ENCODE assay signal across 12 mouse cellular contexts in the genomic region with DNA sequence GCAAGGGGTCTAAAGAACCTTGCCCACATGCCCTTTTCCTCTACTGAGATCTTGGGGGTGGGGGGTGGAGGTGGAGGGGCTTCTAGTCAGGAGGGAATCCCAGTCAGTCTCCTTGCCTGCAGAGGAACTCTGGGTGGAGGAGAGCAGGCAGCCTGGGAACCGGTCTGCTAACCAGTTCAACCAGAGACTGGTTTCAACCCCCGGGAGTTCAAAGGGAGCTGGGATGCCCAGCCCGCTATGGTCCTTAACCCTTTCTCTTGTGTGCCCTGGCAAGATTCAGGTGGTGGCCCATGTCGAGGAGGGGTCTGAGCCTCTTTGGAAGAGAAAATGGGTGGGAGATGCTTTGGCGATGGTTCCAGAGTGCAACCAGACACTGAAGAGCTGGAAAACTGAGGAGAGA. TPM values are rescaled to one million over a fixed set of nuclear protein-coding genes. Genes with fewer than 3 reads are reported as not detected.
DNase-seq lines count a peak whose midpoint lies in the region; ATAC-seq and TF ChIP-seq lines count a peak whose summit lies in the region.
"Had no signal": no experiment of that assay in that cellular context is flagged by ENCODE, and none has a peak within 500 bp of the region (broad histone marks: within the 10 kb centered on the region; RNA-seq: fewer than 3 reads in every experiment).

No protein-coding gene starts in this region.

- no peak overlapping the region for H3K4me2 ChIP-seq in neural tube, embryonic 13.5 days
- no peak overlapping the region for H3K4me2 ChIP-seq in neural tube, embryonic 15.5 days
- H3K4me2 ChIP-seq in liver, embryonic 13.5 days, result peak overlapping the region; percentile 49; the same call in 1 of the 2 replicates
- peak overlapping the region; percentile 42 for H3K4me2 ChIP-seq in stomach, embryonic 16.5 days (ENCODE audit: low read depth, low read length)
- H3K4me2 ChIP-seq: hindbrain, embryonic 15.5 days; midbrain, embryonic 15.5 days had no signal

- H3K9me3 ChIP-seq in neural tube, embryonic 13.5 days, result no peaks in the 10 kb centered on the region
- H3K9me3 ChIP-seq in neural tube, embryonic 15.5 days (replicated peaks), result no peaks in the 10 kb centered on the region
- H3K9me3 ChIP-seq in liver, embryonic 13.5 days (replicated peaks), result no peaks in the 10 kb centered on the region
- no peaks in the 10 kb centered on the region for H3K9me3 ChIP-seq in stomach, embryonic 16.5 days (replicated peaks; ENCODE audit: control insufficient read depth, low read length)
- H3K9me3 ChIP-seq: hindbrain, embryonic 15.5 days; midbrain, embryonic 15.5 days had no signal

- H3K4me1 ChIP-seq in neural tube, embryonic 13.5 days (replicated peaks), result no peaks in the 10 kb centered on the region
- no peaks in the 10 kb centered on the region for H3K4me1 ChIP-seq in neural tube, embryonic 15.5 days
- H3K4me1 ChIP-seq in liver, embryonic 13.5 days (replicated peaks), result peaks cover 98% of the 10 kb centered on the region
- H3K4me1 ChIP-seq in stomach, embryonic 16.5 days (ENCODE audit: control insufficient read depth, insufficient read depth, low read length), result peaks cover 13% of the 10 kb centered on the region; the same call in 1 of the 2 replicates
- H3K4me1 ChIP-seq in cerebellum, adult 2 months (ENCODE audit: control insufficient read depth, insufficient read depth, low read length), result no peaks in the 10 kb centered on the region
- H3K4me1 ChIP-seq: hindbrain, embryonic 15.5 days; midbrain, embryonic 15.5 days had no signal

- no peaks in the 10 kb centered on the region for H3K36me3 ChIP-seq in neural tube, embryonic 13.5 days
- no peaks in the 10 kb centered on the region for H3K36me3 ChIP-seq in neural tube, embryonic 15.5 days
- H3K36me3 ChIP-seq in liver, embryonic 13.5 days, result no peaks in the 10 kb centered on the region
- H3K36me3 ChIP-seq in stomach, embryonic 16.5 days (ENCODE audit: control insufficient read depth, insufficient read depth, low read length), result no peaks in the 10 kb centered on the region
- H3K36me3 ChIP-seq: hindbrain, embryonic 15.5 days; midbrain, embryonic 15.5 days had no signal

- WGBS in neural tube, embryonic 13.5 days, result 11% methylated on average over 5 of the region's 5 CpGs
- WGBS in neural tube, embryonic 15.5 days, result 9% methylated on average over 5 of the region's 5 CpGs
- 44% methylated on average over 5 of the region's 5 CpGs for WGBS in liver, embryonic 13.5 days (ENCODE audit: insufficient replicate concordance)
- WGBS in stomach, embryonic 16.5 days, result 3% methylated on average over 5 of the region's 5 CpGs
- 5% methylated on average over 5 of the region's 5 CpGs for WGBS in cerebellum, adult 2 months

- H3K27me3 ChIP-seq in neural tube, embryonic 13.5 days, result peaks cover 29% of the 10 kb centered on the region
- peaks cover 22% of the 10 kb centered on the region for H3K27me3 ChIP-seq in neural tube, embryonic 15.5 days (replicated peaks)
- 0 out of 2 replicates have a peak, but pooled peaks cover 6% of the 10 kb centered on the region for H3K27me3 ChIP-seq in liver, embryonic 13.5 days
- H3K27me3 ChIP-seq in stomach, embryonic 16.5 days (ENCODE audit: control insufficient read depth, insufficient read depth, low read length), result no peaks in the 10 kb centered on the region
- H3K27me3 ChIP-seq in cerebellum, adult 2 months (ENCODE audit: control insufficient read depth, insufficient read depth, low read length), result no peaks in the 10 kb centered on the region

- TF ChIP-seq CTCF in cerebellum, adult 2 months (IDR thresholded peaks at IDR 0.05; ENCODE audit: borderline replicate concordance, insufficient read depth, low read depth, low read length), result no peak

- H3K27ac ChIP-seq in neural tube, embryonic 13.5 days (replicated peaks), result no peak overlapping the region
- H3K27ac ChIP-seq in neural tube, embryonic 15.5 days (replicated peaks), result no peak overlapping the region
- peak overlapping the region; percentile 98 for H3K27ac ChIP-seq in liver, embryonic 13.5 days
- peak overlapping the region; percentile 97 for H3K27ac ChIP-seq in stomach, embryonic 16.5 days (ENCODE audit: low read length)
- H3K27ac ChIP-seq in cerebellum, adult 2 months (ENCODE audit: insufficient read depth, low read length), result no peak overlapping the region
- H3K27ac ChIP-seq: hindbrain, embryonic 15.5 days; midbrain, embryonic 15.5 days had no signal

- H3K9ac ChIP-seq in neural tube, embryonic 13.5 days, result 0 out of 2 replicates have a peak overlapping the region, but pooled peaks have one; percentile 8
- H3K9ac ChIP-seq in neural tube, embryonic 15.5 days (replicated peaks), result no peak overlapping the region; the same call in 1 of the 2 replicates
- H3K9ac ChIP-seq in liver, embryonic 13.5 days, result peak overlapping the region; percentile 69
- peak overlapping the region; percentile 59 for H3K9ac ChIP-seq in stomach, embryonic 16.5 days (ENCODE audit: low read length)
- H3K9ac ChIP-seq: forebrain, postnatal 0 days; hindbrain, embryonic 15.5 days; midbrain, embryonic 15.5 days had no signal

- H3K4me3 ChIP-seq in neural tube, embryonic 13.5 days, result no peak overlapping the region
- no peak overlapping the region for H3K4me3 ChIP-seq in neural tube, embryonic 15.5 days (replicated peaks)
- 0 out of 2 replicates have a peak overlapping the region, but pooled peaks have one; percentile 5 for H3K4me3 ChIP-seq in liver, embryonic 13.5 days (replicated peaks)
- peak overlapping the region; percentile 47 for H3K4me3 ChIP-seq in stomach, embryonic 16.5 days (replicated peaks; ENCODE audit: low read length)
- H3K4me3 ChIP-seq in cerebellum, adult 2 months (replicated peaks; ENCODE audit: insufficient read depth, low read depth, low read length), result no peak overlapping the region
- H3K4me3 ChIP-seq: hindbrain, embryonic 15.5 days; midbrain, embryonic 15.5 days had no signal

- peak; percentile 7 for DNase-seq in embryo, embryonic 10.5 days (ENCODE audit: low spot score)
- no peak for DNase-seq in embryo, embryonic 9.5 days (ENCODE audit: extremely low spot score)
- DNase-seq in liver, embryonic 13.5 days, result no peak
- DNase-seq in cerebellum, adult 8-10 months, result no peak
- no peak for DNase-seq in cerebellum, adult 2 months
- DNase-seq: forebrain, postnatal 0 days; right cerebral cortex, postnatal 14 days had no signal

- no peak for ATAC-seq in neural tube, embryonic 13.5 days (ENCODE audit: low read depth)
- ATAC-seq in neural tube, embryonic 15.5 days (ENCODE audit: low FRiP score), result no peak
- ATAC-seq in liver, embryonic 13.5 days (ENCODE audit: low read depth), result no peak
- peak; percentile 81 for ATAC-seq in stomach, embryonic 16.5 days (ENCODE audit: insufficient read depth, low FRiP score)
- ATAC-seq: forebrain, postnatal 0 days; midbrain, embryonic 15.5 days had no signal

- TF ChIP-seq POLR2A in cerebellum, adult 2 months (IDR thresholded peaks at IDR 0.05; ENCODE audit: borderline replicate concordance, insufficient read depth, low read length), result no peak

RNA-seq across cellular contexts. Expression of gene Prr15l, which starts 0.8 kb away (rescaled TPM):
- polyA plus RNA-seq in neural tube, embryonic 13.5 days (2015; fragmentation: Nextera tagmentation; extraction: Ambion mirVana), result 0.21 TPM in 1 of 2 replicates, not detected in the other
- 0.47 and 5.2 TPM in 2 replicates for polyA plus RNA-seq in neural tube, embryonic 15.5 days (2015; fragmentation: Nextera tagmentation; extraction: Ambion mirVana)
- 4.4 and 5.2 TPM in 2 replicates for polyA plus RNA-seq in liver, embryonic 13.5 days (2015; fragmentation: Nextera tagmentation; extraction: Ambion mirVana)
- polyA plus RNA-seq in stomach, embryonic 16.5 days (2015; fragmentation: Nextera tagmentation; extraction: Ambion mirVana), result 70.8 and 81.7 TPM in 2 replicates
- polyA plus RNA-seq in cerebellum, adult 2 months (2012; rRNA removed), result not detected in 2 replicates

RNA-seq across cellular contexts. Expression of gene Cdk5rap3, which starts 12.4 kb away (rescaled TPM):
- 79.2 and 92.0 TPM in 2 replicates for polyA plus RNA-seq in neural tube, embryonic 13.5 days (2015; fragmentation: Nextera tagmentation; extraction: Ambion mirVana)
- 82.4 and 85.7 TPM in 2 replicates for polyA plus RNA-seq in neural tube, embryonic 15.5 days (2015; fragmentation: Nextera tagmentation; extraction: Ambion mirVana)
- 39.6 and 44.4 TPM in 2 replicates for polyA plus RNA-seq in liver, embryonic 13.5 days (2015; fragmentation: Nextera tagmentation; extraction: Ambion mirVana)
- 68.7 and 75.0 TPM in 2 replicates for polyA plus RNA-seq in stomach, embryonic 16.5 days (2015; fragmentation: Nextera tagmentation; extraction: Ambion mirVana)
- polyA plus RNA-seq in cerebellum, adult 2 months (2012; rRNA removed), result 40.7 and 41.2 TPM in 2 replicates

RNA-seq across cellular contexts. Expression of gene Pnpo, which starts 15.1 kb away (rescaled TPM):
- 18.5 and 22.3 TPM in 2 replicates for polyA plus RNA-seq in neural tube, embryonic 13.5 days (2015; fragmentation: Nextera tagmentation; extraction: Ambion mirVana)
- polyA plus RNA-seq in neural tube, embryonic 15.5 days (2015; fragmentation: Nextera tagmentation; extraction: Ambion mirVana), result 30.8 and 35.8 TPM in 2 replicates
- polyA plus RNA-seq in liver, embryonic 13.5 days (2015; fragmentation: Nextera tagmentation; extraction: Ambion mirVana), result 652 and 660 TPM in 2 replicates
- 70.7 and 76.8 TPM in 2 replicates for polyA plus RNA-seq in stomach, embryonic 16.5 days (2015; fragmentation: Nextera tagmentation; extraction: Ambion mirVana)
- 55.4 and 59.5 TPM in 2 replicates for polyA plus RNA-seq in cerebellum, adult 2 months (2012; rRNA removed)

RNA-seq across cellular contexts. Expression of gene Sp2, which starts 54.1 kb away (rescaled TPM):
- 15.9 and 16.7 TPM in 2 replicates for polyA plus RNA-seq in neural tube, embryonic 13.5 days (2015; fragmentation: Nextera tagmentation; extraction: Ambion mirVana)
- polyA plus RNA-seq in neural tube, embryonic 15.5 days (2015; fragmentation: Nextera tagmentation; extraction: Ambion mirVana), result 13.0 and 15.8 TPM in 2 replicates
- 13.0 and 15.3 TPM in 2 replicates for polyA plus RNA-seq in liver, embryonic 13.5 days (2015; fragmentation: Nextera tagmentation; extraction: Ambion mirVana)
- polyA plus RNA-seq in stomach, embryonic 16.5 days (2015; fragmentation: Nextera tagmentation; extraction: Ambion mirVana), result 13.4 and 14.6 TPM in 2 replicates
- 15.4 and 18.4 TPM in 2 replicates for polyA plus RNA-seq in cerebellum, adult 2 months (2012; rRNA removed)

Comparison
In these comparisons a context has a peak if more than half of its experiments do, and no peak if none do; other contexts are left out.
1. H3K27ac ChIP-seq: peak in liver, embryonic 13.5 days (single experiment) and stomach, embryonic 16.5 days (single experiment); none in neural tube, embryonic 13.5 days (single experiment), neural tube, embryonic 15.5 days (single experiment) and cerebellum, adult 2 months (single experiment).
2. H3K4me2 ChIP-seq: peak in liver, embryonic 13.5 days (single experiment) and stomach, embryonic 16.5 days (single experiment); none in neural tube, embryonic 13.5 days (single experiment) and neural tube, embryonic 15.5 days (single experiment).
3. H3K4me3 ChIP-seq: peak in liver, embryonic 13.5 days (single experiment) and stomach, embryonic 16.5 days (single experiment); none in neural tube, embryonic 13.5 days (single experiment), neural tube, embryonic 15.5 days (single experiment) and cerebellum, adult 2 months (single experiment).
4. RNA of gene Prr15l, which starts 0.8 kb away (polyA plus RNA-seq): 70.8 to 81.7 TPM in stomach, embryonic 16.5 days; 4.4 to 5.2 TPM in liver, embryonic 13.5 days, 0.47 to 5.2 TPM in neural tube, embryonic 15.5 days, 0.21 TPM in neural tube, embryonic 13.5 days and not detected in cerebellum, adult 2 months; every median in the first group is over 10 times any median in the second.